Mouse (Mus musculus): ENCODE measurements around the gene Cd247.

Gene Cd247

GRCm38 (mm10) chr1:165828173-165828572 is 39.7 kb downstream of the Cd247 start:
- no peak for DNase-seq

GRCm38 (mm10) chr1:165828615-165829014 is 40.1 kb downstream of the Cd247 start:
- DNase-seq, result no peak

- DNase-seq, result no peak
Measured at GRCm38 (mm10) chr1:165829890-165830289, 41.4 kb downstream of the Cd247 start.

GRCm38 (mm10) chr1:165833244-165833643 is 44.8 kb downstream of the Cd247 start:
- DNase-seq, result no peak

GRCm38 (mm10) chr1:165833910-165834632 is 45.6 kb downstream of the Cd247 start:
- DNase-seq, result no peak

GRCm38 (mm10) chr1:165834633-165834975 is 46.1 kb downstream of the Cd247 start:
- no peak for DNase-seq

GRCm38 (mm10) chr1:165836461-165836860 is 48.0 kb downstream of the Cd247 start:
- no peak for DNase-seq

- no peak for DNase-seq
Measured at GRCm38 (mm10) chr1:165837546-165837945, 49.1 kb downstream of the Cd247 start.

GRCm38 (mm10) chr1:165839201-165839600 is 50.7 kb downstream of the Cd247 start:
- DNase-seq, result peak; percentile 71

GRCm38 (mm10) chr1:165840548-165841230 is 52.2 kb downstream of the Cd247 start:
- peak; percentile 64 for DNase-seq

GRCm38 (mm10) chr1:165842170-165842569 is 53.7 kb downstream of the Cd247 start:
- DNase-seq, result no peak

GRCm38 (mm10) chr1:165843586-165843985 is 55.1 kb downstream of the Cd247 start:
- no peak for DNase-seq

- peak; percentile 50 for DNase-seq
Measured at GRCm38 (mm10) chr1:165844466-165844951, 56.0 kb downstream of the Cd247 start.

GRCm38 (mm10) chr1:165844956-165845355 is 56.5 kb downstream of the Cd247 start:
- DNase-seq, result peak; percentile 60

- no peak for DNase-seq
Measured at GRCm38 (mm10) chr1:165845366-165845765, 56.9 kb downstream of the Cd247 start.

- DNase-seq, result no peak
Measured at GRCm38 (mm10) chr1:165848417-165848816, 59.9 kb downstream of the Cd247 start.

GRCm38 (mm10) chr1:165848881-165849280 is 60.4 kb downstream of the Cd247 start:
- DNase-seq, result no peak

- DNase-seq, result no peak
Measured at GRCm38 (mm10) chr1:165849458-165850445, 61.3 kb downstream of the Cd247 start.

GRCm38 (mm10) chr1:165852131-165852530 is 63.6 kb downstream of the Cd247 start:
- peak; percentile 61 for DNase-seq

- DNase-seq, result no peak
Measured at GRCm38 (mm10) chr1:165853131-165853721, 64.7 kb downstream of the Cd247 start.

GRCm38 (mm10) chr1:165853729-165854420 is 65.4 kb downstream of the Cd247 start:
- peak; percentile 81 for DNase-seq

All from retina, postnatal 1 day (tissue).